Mouse (Mus musculus) midbrain, postnatal 0 days (tissue): ENCODE measurements around the gene Usp19. TPM values are rescaled to one million over a fixed set of nuclear protein-coding genes. Genes with fewer than 3 reads are reported as not detected.

Experiments
- ATAC-seq: fragments of 200-750 bp; cut with Nextera tagmentation; 2 replicates; pipeline ENCODE4 v1.8.0; 2017; ENCODE audit warnings: moderate number of reproducible peaks, mild to moderate bottlenecking, moderate TSS enrichment, moderate library complexity; ENCODE audit not compliant: low FRiP score
- DNase-seq: peaks from one replicate; pipeline ENCODE4 v3.0.0-alpha.2; 2015; ENCODE audit warnings: low spot score
- H3K27ac ChIP-seq: fragments of 300-500 bp; sonication (generic); 2 replicates; pipeline ENCODE4 v1.5.1; 2014; ENCODE audit warnings: low read depth, mild to moderate bottlenecking, low read length, mixed read lengths
- H3K27me3 ChIP-seq: fragments of 300-500 bp; sonication (generic); 2 replicates; pipeline ENCODE4 v1.6.1; 2014; ENCODE audit warnings: low read length, control low read depth, mixed read lengths; ENCODE audit not compliant: insufficient read depth
- H3K36me3 ChIP-seq: fragments of 300-500 bp; sonication (generic); 2 replicates; pipeline ENCODE4 v1.6.1; 2014; ENCODE audit warnings: low read length, control low read depth, mixed read lengths; ENCODE audit not compliant: insufficient read depth
- H3K4me1 ChIP-seq: fragments of 300-500 bp; sonication (generic); 2 replicates; pipeline ENCODE4 v1.6.1; 2014; ENCODE audit warnings: mild to moderate bottlenecking, control low read depth, antibody characterized with exemption, low read length, mixed read lengths; ENCODE audit not compliant: insufficient read depth
- H3K4me2 ChIP-seq: fragments of 300-500 bp; sonication (generic); 2 replicates; pipeline ENCODE4 v1.6.1; 2014; ENCODE audit warnings: low read depth, mild to moderate bottlenecking, low read length, mixed read lengths; ENCODE audit not compliant: poor library complexity, severe bottlenecking
- H3K4me3 ChIP-seq: fragments of 300-500 bp; sonication (generic); 2 replicates; pipeline ENCODE4 v1.5.1; 2014; ENCODE audit warnings: low read depth, mild to moderate bottlenecking, low read length, moderate library complexity
- H3K9ac ChIP-seq: fragments of 300-500 bp; sonication (generic); replicated peaks from 2 replicates; pipeline ENCODE4 v1.6.1; 2014; ENCODE audit warnings: mild to moderate bottlenecking, low read length, moderate library complexity, mixed read lengths; ENCODE audit not compliant: poor library complexity, severe bottlenecking
- H3K9me3 ChIP-seq: fragments of 300-500 bp; sonication (generic); 2 replicates; pipeline ENCODE4 v1.6.1; 2016; ENCODE audit warnings: low read length, control low read depth
- CTCF ChIP-seq: IDR thresholded peaks from 2 replicates; pipeline ENCODE4 v1.5.1; 2016; ENCODE audit warnings: antibody characterized with exemption, mild to moderate bottlenecking
- WGBS: fragments of 180-500 bp; shearing (Covaris S2); extraction: QIAGEN DNeasy Blood & Tissue Kit; methylation state at CpG from one replicate; pipeline ENCODE4 v1.1.7; 2014; 5-methylcytosine and 5-hydroxymethylcytosine counted together
- polyA plus RNA-seq: library from polyadenylated mRNA; unstranded; fragments of >200 nt; fragmentation: Nextera tagmentation; extraction: Ambion mirVana; gene quantifications from 2 replicates; pipeline ENCODE4 v1.2.1, GENCODE M21; 2015
- total RNA-seq: library from RNA; depleted of rRNA; stranded (reverse); fragments of >200 nt; gene quantifications from 2 replicates; pipeline ENCODE4 v1.2.3, GENCODE M21; 2014

Gene Usp19
- total and polyA plus RNA-seq, 2 experiments from 2014 or later: 50.7 to 113 TPM

DNA sequence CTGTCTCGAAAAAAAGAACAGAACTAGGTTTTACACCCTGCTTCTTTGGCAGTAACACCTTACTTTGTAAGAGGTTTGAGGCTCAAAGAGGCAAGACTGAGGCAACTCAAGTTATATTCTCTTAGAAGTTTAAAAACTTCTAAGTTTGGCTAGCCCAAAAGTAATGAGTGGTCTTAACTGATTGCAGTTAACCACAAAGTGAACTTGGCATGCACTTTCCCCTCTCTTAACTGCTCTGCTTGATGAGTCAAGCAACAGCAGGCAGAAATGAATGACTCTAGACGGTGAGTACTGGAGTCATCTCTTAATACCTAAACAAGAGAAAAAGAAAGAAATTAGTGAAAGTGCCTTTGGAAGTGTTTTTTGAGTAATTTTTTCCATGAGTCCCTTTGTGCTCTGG is 31.2 kb downstream of the Usp19 start:
- WGBS: 83% methylated on average over 2 of the region's 2 CpGs
- no peak for DNase-seq
- no peak for ATAC-seq
- Histone ChIP-seq H3K4me2 (no peak overlapping the region), H3K4me3 (no peak overlapping the region), H3K9ac (no peak overlapping the region), H3K9me3 (no peaks in the 10 kb centered on the region), H3K27ac (no peak overlapping the region), H3K27me3 (no peaks in the 10 kb centered on the region), H3K4me1 (peaks cover 10% of the 10 kb centered on the region; the same call in 1 of the 2 replicates), H3K36me3 (no peaks in the 10 kb centered on the region)
- TF ChIP-seq CTCF: no peak

DNA sequence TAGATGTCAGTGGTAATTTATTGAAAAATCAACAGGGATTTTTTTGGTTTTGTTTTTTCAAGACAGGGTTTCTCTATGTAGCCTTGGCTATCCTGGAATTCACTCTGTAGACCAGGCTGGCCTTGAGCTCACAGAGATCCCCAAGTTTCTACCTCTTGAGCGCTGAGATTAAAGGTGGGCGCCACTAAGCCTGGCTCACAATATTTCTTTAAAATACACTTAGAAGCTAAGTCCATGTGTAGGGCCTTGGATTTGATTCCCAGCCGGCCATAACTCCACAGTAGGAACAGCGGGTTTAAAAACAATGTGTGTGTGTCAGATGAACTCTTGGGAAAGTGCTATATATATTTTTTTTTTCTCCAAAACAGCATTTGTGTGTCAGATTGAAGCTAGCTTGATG is 32.9 kb downstream of the Usp19 start:
- no peak overlapping the region for H3K4me3 ChIP-seq
- 97% methylated on average over 4 of the region's 4 CpGs for WGBS
- H3K9ac ChIP-seq: no peak overlapping the region
- H3K9me3 ChIP-seq: no peaks in the 10 kb centered on the region
- no peaks in the 10 kb centered on the region for H3K36me3 ChIP-seq
- H3K4me2 ChIP-seq: no peak overlapping the region
- no peak for TF ChIP-seq CTCF
- no peak overlapping the region for H3K27ac ChIP-seq
- ATAC-seq (no peak), DNase-seq (no peak)
- H3K4me1 ChIP-seq: peaks cover 10% of the 10 kb centered on the region; the same call in 1 of the 2 replicates
- no peaks in the 10 kb centered on the region for H3K27me3 ChIP-seq

DNA sequence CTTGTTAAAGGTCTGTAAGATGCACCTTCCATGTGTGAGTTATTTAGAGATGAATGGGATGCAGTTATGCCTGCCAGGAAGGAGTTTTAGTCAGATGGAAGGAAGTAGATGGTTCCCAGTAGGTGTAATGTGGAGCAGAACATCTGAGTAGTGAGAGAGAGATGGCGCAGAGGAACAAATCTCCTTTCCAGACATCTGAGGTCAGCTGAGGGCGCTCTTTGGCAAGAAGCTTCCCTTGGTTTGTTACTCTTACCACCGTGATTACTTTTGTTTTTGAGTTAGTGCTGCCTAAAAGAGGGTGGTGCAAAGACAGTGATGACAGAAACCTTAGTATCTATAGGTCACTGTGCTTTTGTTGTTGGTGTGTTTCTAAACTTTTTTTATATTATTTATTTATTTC is 35.0 kb downstream of the Usp19 start:
- no peaks in the 10 kb centered on the region for H3K4me1 ChIP-seq

GRCm38 (mm10) chr9:108530954-108531353 is 40.6 kb downstream of the Usp19 start:
- no peak overlapping the region for H3K27ac ChIP-seq
- no peak for DNase-seq
- TF ChIP-seq CTCF: no peak
- no peak overlapping the region for H3K4me3 ChIP-seq
- WGBS: 82% methylated on average over 1 of the region's 1 CpGs
- no peak overlapping the region for H3K9ac ChIP-seq
- H3K4me2 ChIP-seq: no peak overlapping the region
- H3K9me3 ChIP-seq: no peaks in the 10 kb centered on the region
- ATAC-seq: no peak
- H3K36me3 ChIP-seq: peaks cover 39% of the 10 kb centered on the region
- no peaks in the 10 kb centered on the region for H3K27me3 ChIP-seq
- no peaks in the 10 kb centered on the region for H3K4me1 ChIP-seq

More for the DNA sequence above, 35.0 kb downstream of the Usp19 start:
- Histone ChIP-seq H3K4me2 (no peak overlapping the region), H3K4me3 (no peak overlapping the region), H3K9me3 (no peaks in the 10 kb centered on the region), H3K36me3 (peaks cover 10% of the 10 kb centered on the region; the same call in 1 of the 2 replicates), H3K27ac (no peak overlapping the region), H3K27me3 (no peaks in the 10 kb centered on the region), H3K9ac (no peak overlapping the region)
- ATAC-seq: no peak
- no peak for DNase-seq
- no peak for TF ChIP-seq CTCF
- WGBS: 80% methylated on average over 3 of the region's 3 CpGs

- Histone ChIP-seq H3K9ac (no peak overlapping the region), H3K27me3 (no peaks in the 10 kb centered on the region), H3K4me1 (no peaks in the 10 kb centered on the region), H3K4me3 (no peak overlapping the region), H3K27ac (no peak overlapping the region), H3K36me3 (peaks cover 44% of the 10 kb centered on the region), H3K9me3 (no peaks in the 10 kb centered on the region), H3K4me2 (no peak overlapping the region)
- DNase-seq: no peak
- no peak for ATAC-seq
- no peak for TF ChIP-seq CTCF
- WGBS: 93% methylated on average over 1 of the region's 1 CpGs
These were observed 41.1 kb downstream of the Usp19 start for GRCm38 (mm10) chr9:108531496-108531895.

- DNase-seq: no peak
- Histone ChIP-seq H3K9ac (no peak overlapping the region), H3K4me1 (no peaks in the 10 kb centered on the region), H3K27me3 (no peaks in the 10 kb centered on the region), H3K4me3 (no peak overlapping the region), H3K27ac (no peak overlapping the region), H3K4me2 (no peak overlapping the region), H3K36me3 (peaks cover 58% of the 10 kb centered on the region), H3K9me3 (no peaks in the 10 kb centered on the region)
- no peak for ATAC-seq
- no peak for TF ChIP-seq CTCF
These were observed 50.4 kb downstream of the Usp19 start for GRCm38 (mm10) chr9:108540846-108541245.
